Mouse (Mus musculus) neural tube, embryonic 15.5 days (tissue): ENCODE measurements at regions not wholly inside any gene's neighbourhood (a gene's known extent, or its start where the extent isn't known, plus 50 kb on each side); places are given as distances from the start of the nearest gene placed in this dataset.

Experiments
- ATAC-seq: fragments of 200-750 bp; cut with Nextera tagmentation; 2 replicates; pipeline ENCODE4 v1.8.0; 2017; ENCODE audit warnings: mild to moderate bottlenecking, moderate TSS enrichment, moderate library complexity; ENCODE audit not compliant: low FRiP score
- H3K27ac ChIP-seq: fragments of 300-500 bp; sonication (generic); replicated peaks from 2 replicates; pipeline ENCODE4 v1.5.1; 2015; ENCODE audit warnings: mild to moderate bottlenecking, inconsistent platforms
- H3K27me3 ChIP-seq: fragments of 300-500 bp; sonication (generic); replicated peaks from 2 replicates; pipeline ENCODE4 v1.6.1; 2015; ENCODE audit warnings: inconsistent platforms
- H3K36me3 ChIP-seq: fragments of 300-500 bp; sonication (generic); 2 replicates; pipeline ENCODE4 v1.6.1; 2015; ENCODE audit warnings: inconsistent platforms
- H3K4me1 ChIP-seq: fragments of 300-500 bp; sonication (generic); 2 replicates; pipeline ENCODE4 v1.6.1; 2015; ENCODE audit warnings: inconsistent platforms
- H3K4me2 ChIP-seq: fragments of 300-500 bp; sonication (generic); 2 replicates; pipeline ENCODE4 v1.6.1; 2015; ENCODE audit warnings: inconsistent platforms, mild to moderate bottlenecking, moderate library complexity
- H3K4me3 ChIP-seq: fragments of 300-500 bp; sonication (generic); replicated peaks from 2 replicates; pipeline ENCODE4 v1.5.1; 2015; ENCODE audit warnings: mild to moderate bottlenecking, inconsistent platforms
- H3K9ac ChIP-seq: fragments of 300-500 bp; sonication (generic); replicated peaks from 2 replicates; pipeline ENCODE4 v1.6.1; 2015; ENCODE audit warnings: mild to moderate bottlenecking, inconsistent platforms
- H3K9me3 ChIP-seq: fragments of 300-500 bp; sonication (generic); replicated peaks from 2 replicates; pipeline ENCODE4 v1.6.1; 2016; ENCODE audit warnings: inconsistent platforms
- WGBS: fragments of 180-500 bp; shearing (Covaris S2); methylation state at CpG from one replicate; pipeline ENCODE4 v1.1.7; 2015; ENCODE audit warnings: mixed read lengths; 5-methylcytosine and 5-hydroxymethylcytosine counted together

DNA sequence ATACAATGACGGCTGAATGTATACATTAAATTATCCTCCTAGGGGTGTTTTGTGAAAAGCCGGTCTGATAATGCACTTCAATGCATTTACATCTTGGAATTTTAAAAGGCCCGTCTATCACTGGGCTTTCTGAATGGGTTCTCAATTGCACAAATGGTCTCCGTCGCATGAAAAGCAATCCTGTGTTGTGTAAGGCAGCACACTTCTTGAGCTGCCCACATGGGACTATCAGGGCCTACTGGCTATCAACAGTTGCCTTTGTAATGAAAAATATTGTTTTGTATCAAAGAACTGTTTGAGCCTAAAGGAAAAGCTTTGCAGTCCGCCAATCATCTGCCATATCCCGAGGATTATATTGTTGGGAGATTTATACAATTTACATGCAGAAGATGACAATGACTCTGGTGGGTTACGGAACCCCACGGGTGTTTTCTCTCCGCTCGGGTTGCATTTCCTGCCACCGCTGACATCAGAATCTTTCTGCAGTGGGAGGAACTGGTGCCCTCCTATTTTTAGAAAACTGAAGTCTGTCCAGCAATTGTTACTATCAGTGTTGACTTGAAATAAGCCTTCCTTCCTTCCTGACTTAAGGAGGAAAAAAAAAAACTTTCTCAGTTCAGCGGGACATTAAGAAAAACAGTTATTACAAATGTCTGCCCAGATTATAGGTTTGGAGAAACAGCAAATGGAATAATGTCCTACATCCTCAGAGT lies 118.7 kb downstream of the Tmem26 start:
- H3K27ac ChIP-seq = no peak overlapping the region
- 49% methylated on average over 13 of the region's 13 CpGs for WGBS

GRCm38 (mm10) chr10:68844066-68844465 lies 120.6 kb downstream of the Tmem26 start:
- Histone ChIP-seq H3K27ac (no peak overlapping the region), H3K27me3 (no peaks in the 10 kb centered on the region), H3K36me3 (no peaks in the 10 kb centered on the region), H3K4me3 (no peak overlapping the region), H3K4me1 (no peaks in the 10 kb centered on the region), H3K4me2 (no peak overlapping the region), H3K9ac (no peak overlapping the region), H3K9me3 (no peaks in the 10 kb centered on the region)
- 87% methylated on average over 4 of the region's 4 CpGs for WGBS
- ATAC-seq = no peak

More for the DNA sequence above, 118.7 kb downstream of the Tmem26 start:
- no peaks in the 10 kb centered on the region for H3K36me3 ChIP-seq
- ATAC-seq = no peak
- H3K4me1 ChIP-seq = no peaks in the 10 kb centered on the region
- H3K9me3 ChIP-seq = no peaks in the 10 kb centered on the region
- no peak overlapping the region for H3K9ac ChIP-seq
- H3K4me3 ChIP-seq = no peak overlapping the region
- no peak overlapping the region for H3K4me2 ChIP-seq
- H3K27me3 ChIP-seq = no peaks in the 10 kb centered on the region

- 95% methylated on average over 8 of the region's 8 CpGs for WGBS
- no peak for ATAC-seq
- H3K9ac ChIP-seq = no peak overlapping the region
- no peaks in the 10 kb centered on the region for H3K27me3 ChIP-seq
- H3K4me2 ChIP-seq = no peak overlapping the region
- H3K4me3 ChIP-seq = no peak overlapping the region
- H3K4me1 ChIP-seq = no peaks in the 10 kb centered on the region
- H3K27ac ChIP-seq = no peak overlapping the region
- H3K9me3 ChIP-seq = no peaks in the 10 kb centered on the region
- H3K36me3 ChIP-seq = no peaks in the 10 kb centered on the region
Measured at GRCm38 (mm10) chr10:68844596-68844995, 121.2 kb downstream of the Tmem26 start.

DNA sequence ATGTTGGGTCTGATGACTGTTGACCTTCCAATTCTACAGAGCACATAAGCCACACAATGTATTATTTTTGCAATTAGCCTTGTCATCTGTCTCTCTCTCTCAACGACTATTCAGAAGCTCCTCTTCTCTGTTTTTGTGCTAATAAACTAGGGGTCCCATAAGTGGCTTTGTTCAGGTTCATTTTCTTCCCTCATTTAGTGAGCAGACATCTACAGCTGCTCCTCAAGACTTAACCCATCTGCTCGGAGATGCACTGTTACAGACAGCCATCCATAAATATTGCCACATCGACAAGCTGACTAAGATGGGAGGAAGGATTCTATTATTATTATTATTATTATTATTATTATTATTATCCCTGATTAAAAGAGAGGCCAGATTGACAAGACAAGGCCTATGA lies 127.7 kb downstream of the Tmem26 start:
- Histone ChIP-seq H3K27ac (no peak overlapping the region), H3K36me3 (no peaks in the 10 kb centered on the region), H3K4me2 (no peak overlapping the region), H3K4me1 (no peaks in the 10 kb centered on the region), H3K4me3 (no peak overlapping the region), H3K9me3 (no peaks in the 10 kb centered on the region), H3K9ac (no peak overlapping the region), H3K27me3 (no peaks in the 10 kb centered on the region)
- WGBS = 58% methylated on average over 3 of the region's 3 CpGs
- ATAC-seq = no peak

DNA sequence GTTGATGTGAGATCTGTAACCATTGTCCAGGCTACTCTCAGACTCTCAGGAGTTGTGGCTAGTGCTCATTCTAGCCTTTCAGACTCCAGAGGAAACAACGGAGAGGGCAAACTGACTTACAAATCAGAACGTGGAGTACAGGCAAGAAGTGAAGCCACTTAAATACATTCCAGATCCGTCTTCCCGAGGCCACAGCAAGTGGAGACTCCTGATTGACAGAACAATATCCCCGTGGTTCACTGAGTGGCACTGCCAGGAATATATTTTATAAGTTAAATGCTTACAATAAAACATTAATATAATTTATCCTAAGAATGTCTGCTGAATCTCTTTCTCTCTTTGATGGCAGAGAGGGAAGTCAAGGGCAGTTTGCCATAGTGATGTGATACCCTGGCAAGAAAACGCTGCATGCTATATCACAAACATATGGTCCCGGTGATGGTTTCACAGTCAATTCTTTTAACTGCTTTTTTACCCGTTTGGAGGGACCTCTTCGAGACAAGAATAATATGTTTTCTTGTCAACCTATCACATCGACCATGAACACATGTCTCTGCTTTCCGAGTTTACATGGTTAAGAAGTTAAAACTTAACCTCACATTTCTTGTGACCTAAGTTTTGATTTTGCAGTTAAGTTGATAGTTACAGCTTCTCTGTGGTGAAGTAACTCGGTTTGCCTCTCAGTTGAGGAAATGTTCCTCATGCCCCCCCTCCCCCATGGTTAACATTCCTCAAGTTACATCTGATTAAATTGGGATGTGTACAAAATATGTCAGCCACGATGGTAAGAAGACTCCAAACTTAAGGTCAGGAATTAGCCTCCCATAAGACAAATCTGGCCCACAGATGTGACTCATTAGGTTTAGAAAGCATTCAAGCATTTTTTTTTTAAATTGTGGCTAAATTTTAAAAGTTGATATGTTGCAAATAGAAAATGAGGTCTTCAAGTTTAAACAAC lies 132.8 kb downstream of the Tmem26 start:
- no peak overlapping the region for H3K4me2 ChIP-seq
- H3K9me3 ChIP-seq = no peaks in the 10 kb centered on the region
- no peaks in the 10 kb centered on the region for H3K27me3 ChIP-seq
- H3K36me3 ChIP-seq = no peaks in the 10 kb centered on the region
- no peak for ATAC-seq
- H3K4me1 ChIP-seq = no peaks in the 10 kb centered on the region
- no peak overlapping the region for H3K9ac ChIP-seq
- H3K4me3 ChIP-seq = no peak overlapping the region
- 78% methylated on average over 13 of the region's 13 CpGs for WGBS
- H3K27ac ChIP-seq = no peak overlapping the region

GRCm38 (mm10) chr10:68864606-68865378 lies 141.3 kb downstream of the Tmem26 start:
- no peak overlapping the region for H3K4me3 ChIP-seq
- no peaks in the 10 kb centered on the region for H3K27me3 ChIP-seq
- no peak overlapping the region for H3K9ac ChIP-seq
- no peak for ATAC-seq
- WGBS = 50% methylated on average over 8 of the region's 8 CpGs
- no peak overlapping the region for H3K27ac ChIP-seq
- no peaks in the 10 kb centered on the region for H3K9me3 ChIP-seq
- no peaks in the 10 kb centered on the region for H3K4me1 ChIP-seq
- H3K4me2 ChIP-seq = no peak overlapping the region
- H3K36me3 ChIP-seq = no peaks in the 10 kb centered on the region

DNA sequence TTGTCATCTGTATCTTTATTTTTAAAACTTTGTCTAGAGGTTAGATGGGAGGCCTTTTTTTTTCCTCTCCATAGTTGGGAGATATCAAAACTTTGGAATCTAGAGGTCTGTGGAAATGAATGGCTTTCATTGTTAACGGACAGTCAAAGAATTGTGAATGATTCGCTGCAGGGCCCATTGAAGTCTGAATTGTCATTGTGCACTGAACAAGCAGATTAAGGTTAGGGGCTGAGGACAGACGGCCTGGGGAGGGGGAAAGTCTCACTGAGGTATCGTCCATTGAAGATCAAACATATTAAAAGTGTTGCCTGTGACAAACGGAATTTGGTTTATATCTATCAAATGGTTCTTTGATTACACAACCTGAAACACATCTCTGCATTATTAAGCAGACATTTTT lies 142.3 kb downstream of the Tmem26 start:
- no peak for ATAC-seq
- 25% methylated on average over 5 of the region's 5 CpGs for WGBS
- Histone ChIP-seq H3K9me3 (no peaks in the 10 kb centered on the region), H3K27ac (no peak overlapping the region), H3K4me2 (no peak overlapping the region), H3K9ac (no peak overlapping the region), H3K4me1 (no peaks in the 10 kb centered on the region), H3K4me3 (no peak overlapping the region), H3K27me3 (no peaks in the 10 kb centered on the region), H3K36me3 (no peaks in the 10 kb centered on the region)

GRCm38 (mm10) chr10:68867361-68867760 lies 143.9 kb downstream of the Tmem26 start:
- Histone ChIP-seq H3K36me3 (no peaks in the 10 kb centered on the region), H3K27me3 (no peaks in the 10 kb centered on the region), H3K4me1 (no peaks in the 10 kb centered on the region), H3K4me3 (no peak overlapping the region), H3K27ac (no peak overlapping the region), H3K9ac (no peak overlapping the region), H3K4me2 (no peak overlapping the region), H3K9me3 (no peaks in the 10 kb centered on the region)
- WGBS = 90% methylated on average over 1 of the region's 1 CpGs
- no peak for ATAC-seq

GRCm38 (mm10) chr10:68872102-68872501 lies 148.7 kb downstream of the Tmem26 start:
- Histone ChIP-seq H3K9me3 (no peaks in the 10 kb centered on the region), H3K4me2 (no peak overlapping the region), H3K9ac (no peak overlapping the region), H3K4me3 (no peak overlapping the region), H3K27me3 (no peaks in the 10 kb centered on the region), H3K27ac (no peak overlapping the region), H3K4me1 (no peaks in the 10 kb centered on the region), H3K36me3 (no peaks in the 10 kb centered on the region)
- no peak for ATAC-seq
- WGBS = 78% methylated on average over 4 of the region's 4 CpGs

GRCm38 (mm10) chr10:68875641-68876040 lies 152.2 kb downstream of the Tmem26 start:
- H3K36me3 ChIP-seq = no peaks in the 10 kb centered on the region
- no peaks in the 10 kb centered on the region for H3K9me3 ChIP-seq
- no peak overlapping the region for H3K4me2 ChIP-seq
- 93% methylated on average over 5 of the region's 5 CpGs for WGBS
- no peak overlapping the region for H3K9ac ChIP-seq
- H3K4me3 ChIP-seq = no peak overlapping the region
- H3K4me1 ChIP-seq = no peaks in the 10 kb centered on the region
- ATAC-seq = no peak
- H3K27ac ChIP-seq = no peak overlapping the region
- H3K27me3 ChIP-seq = no peaks in the 10 kb centered on the region

GRCm38 (mm10) chr10:68893100-68893841 lies 169.8 kb downstream of the Tmem26 start:
- Histone ChIP-seq H3K4me2 (no peak overlapping the region), H3K9me3 (no peaks in the 10 kb centered on the region), H3K4me1 (no peaks in the 10 kb centered on the region), H3K9ac (no peak overlapping the region), H3K27me3 (no peaks in the 10 kb centered on the region), H3K27ac (no peak overlapping the region), H3K36me3 (no peaks in the 10 kb centered on the region), H3K4me3 (no peak overlapping the region)
- ATAC-seq = no peak
- 63% methylated on average over 8 of the region's 8 CpGs for WGBS
